ENCODE assay signal across 26 mouse cellular contexts in genomic region chr10:96123885-96124284, GRCm38 (mm10). TPM values are rescaled to one million over a fixed set of nuclear protein-coding genes. Genes with fewer than 3 reads are reported as not detected.
A peak's percentile ranks its signal among the peaks of the same experiment; 100 is the strongest.
DNase-seq lines count a peak whose midpoint lies in the region; ATAC-seq and TF ChIP-seq lines count a peak whose summit lies in the region.
"Had no signal": no experiment of that assay in that cellular context is flagged by ENCODE, and none has a peak within 500 bp of the region (broad histone marks: within the 10 kb centered on the region; RNA-seq: fewer than 3 reads in every experiment).

No protein-coding gene starts in this region.

- peak; percentile 13 for DNase-seq in lung, postnatal 0 days (ENCODE audit: low spot score)
- no peak for DNase-seq in lung, adult 18-20 months
- no peak for DNase-seq in kidney, postnatal 14 days
- DNase-seq in left cerebral cortex, postnatal 25 days (ENCODE audit: low spot score in 2 of 2), result no peak
- DNase-seq in gastrocnemius, postnatal 4 days (ENCODE audit: low spot score in 2 of 2), result no peak
- DNase-seq: adrenal gland, adult 2 months; adrenal gland, postnatal 36 days; cerebellum, adult 11 months; cerebellum, adult 8-10 months; cerebellum, postnatal 25 days; forebrain, postnatal 0 days; gastrocnemius, adult 2 months; gastrocnemius, postnatal 25 days; heart, adult 2 months had no signal

- no peaks in the 10 kb centered on the region; the same call in 1 of the 2 replicates for H3K9me3 ChIP-seq in lung, postnatal 0 days (ENCODE audit: low read length)
- H3K9me3 ChIP-seq: embryonic facial prominence, embryonic 10.5 days; forebrain, embryonic 13.5 days; heart, embryonic 12.5 days; hindbrain, embryonic 15.5 days had no signal

- no peak overlapping the region for H3K9ac ChIP-seq in lung, postnatal 0 days (replicated peaks; ENCODE audit: low read depth)
- H3K9ac ChIP-seq: forebrain, embryonic 13.5 days; forebrain, postnatal 0 days; heart, embryonic 12.5 days; hindbrain, embryonic 15.5 days had no signal

- WGBS in lung, postnatal 0 days, result 78% methylated on average over 5 of the region's 5 CpGs

- H3K27me3 ChIP-seq in lung, postnatal 0 days (replicated peaks; ENCODE audit: insufficient read depth, low read length), result no peaks in the 10 kb centered on the region
- H3K27me3 ChIP-seq: CH12.LX; forebrain, embryonic 13.5 days; heart, embryonic 12.5 days; hindbrain, embryonic 15.5 days had no signal

- H3K4me3 ChIP-seq in lung, postnatal 0 days (ENCODE audit: low read depth, low read length), result no peak overlapping the region
- H3K4me3 ChIP-seq: embryonic facial prominence, embryonic 10.5 days; forebrain, embryonic 13.5 days; gastrocnemius, adult 2 months; heart, adult 2 months; heart, embryonic 12.5 days; hindbrain, embryonic 15.5 days had no signal

- no peak for ATAC-seq in lung, postnatal 0 days
- ATAC-seq in hematopoietic stem cell, adult 5-6 weeks (replicated peaks in 1 of 2; ENCODE audit: insufficient read depth in 1 of 2, low FRiP score in 2 of 2, low TSS enrichment in 1 of 2, low read depth in 1 of 2, poor library complexity in 2 of 2, severe bottlenecking in 2 of 2), result peak; percentile 65 to 84
- peak; percentile 77 for ATAC-seq in monocyte, adult 5-6 weeks (replicated peaks; ENCODE audit: insufficient number of reproducible peaks, low FRiP score, low TSS enrichment, poor library complexity, severe bottlenecking)
- ATAC-seq: forebrain, embryonic 13.5 days; forebrain, postnatal 0 days had no signal

- H3K27ac ChIP-seq in lung, postnatal 0 days (ENCODE audit: low read length), result no peak overlapping the region
- H3K27ac ChIP-seq: embryonic facial prominence, embryonic 10.5 days; forebrain, embryonic 13.5 days; gastrocnemius, adult 2 months; heart, adult 2 months; hindbrain, embryonic 15.5 days had no signal

- no peaks in the 10 kb centered on the region for H3K4me1 ChIP-seq in lung, postnatal 0 days (ENCODE audit: insufficient read depth, low read depth, low read length)
- H3K4me1 ChIP-seq: embryonic facial prominence, embryonic 10.5 days; forebrain, embryonic 13.5 days; heart, embryonic 12.5 days; hindbrain, embryonic 15.5 days had no signal

- intact Hi-C loops in left cerebral cortex, postnatal 25 days (cut with DNase I), result no loop called here

- H3K36me3 ChIP-seq in lung, postnatal 0 days (ENCODE audit: insufficient read depth, low read length), result no peaks in the 10 kb centered on the region
- H3K36me3 ChIP-seq: embryonic facial prominence, embryonic 10.5 days; heart, embryonic 12.5 days; hindbrain, embryonic 15.5 days had no signal

- TF ChIP-seq EP300 in lung, postnatal 0 days (IDR thresholded peaks at IDR 0.05), result no peak

- TF ChIP-seq CTCF in lung, postnatal 0 days (IDR thresholded peaks at IDR 0.05), result no peak

- H3K4me2 ChIP-seq in lung, postnatal 0 days (replicated peaks; ENCODE audit: low read depth, low read length), result no peak overlapping the region
- H3K4me2 ChIP-seq: forebrain, embryonic 13.5 days; heart, embryonic 12.5 days; hindbrain, embryonic 15.5 days had no signal

RNA-seq across cellular contexts. Expression of gene Gm5426, which starts 12.5 kb away (rescaled TPM):
- polyA plus RNA-seq in lung, postnatal 0 days (2015; fragmentation: Nextera tagmentation; extraction: Ambion mirVana), result not detected in 2 replicates
- total RNA-seq in hematopoietic stem cell, adult 5-6 weeks (2017), result not detected in 2 replicates
- total RNA-seq in monocyte, adult 5-6 weeks (2017), result not detected in 3 replicates
- not detected for total RNA-seq in left cerebral cortex, postnatal 25 days (2021)
- not detected for total RNA-seq in gastrocnemius, postnatal 4 days (2021)
- total RNA-seq: adrenal gland, adult 2 months; adrenal gland, postnatal 36 days; CH12.LX; forebrain, postnatal 0 days; gastrocnemius, adult 2 months; gastrocnemius, postnatal 25 days; heart, adult 2 months; heart, postnatal 25 days had no signal
- polyA plus RNA-seq: adrenal gland, adult 2 months; brain, embryonic 14.5 days; embryonic facial prominence, embryonic 10.5 days; embryonic facial prominence, embryonic 14.5 days; forebrain, embryonic 13.5 days; forebrain, postnatal 0 days; heart, adult 2 months; heart, embryonic 12.5 days; heart, embryonic 16.5 days; hindbrain, embryonic 11.5 days; hindbrain, embryonic 15.5 days had no signal
